Mouse (Mus musculus) stomach, embryonic 15.5 days (tissue): ENCODE measurements at regions not wholly inside any gene's neighbourhood (a gene's known extent, or its start where the extent isn't known, plus 50 kb on each side); places are given as distances from the start of the nearest gene placed in this dataset.

Experiments
- ATAC-seq: fragments of 200-750 bp; cut with Nextera tagmentation; 2 replicates; pipeline ENCODE4 v1.8.0; 2017; ENCODE audit warnings: low read depth, moderate number of reproducible peaks, moderate TSS enrichment; ENCODE audit not compliant: insufficient read depth, low FRiP score
- H3K27ac ChIP-seq: fragments of 300-500 bp; sonication (generic); 2 replicates; pipeline ENCODE4 v1.5.1; 2015; ENCODE audit warnings: mild to moderate bottlenecking, inconsistent platforms
- H3K27me3 ChIP-seq: fragments of 300-500 bp; sonication (generic); replicated peaks from 2 replicates; pipeline ENCODE4 v1.6.1; 2015; ENCODE audit warnings: inconsistent platforms
- H3K36me3 ChIP-seq: fragments of 300-500 bp; sonication (generic); 2 replicates; pipeline ENCODE4 v1.6.1; 2015; ENCODE audit warnings: inconsistent platforms
- H3K4me1 ChIP-seq: fragments of 300-500 bp; sonication (generic); 2 replicates; pipeline ENCODE4 v1.6.1; 2015; ENCODE audit warnings: inconsistent platforms
- H3K4me2 ChIP-seq: fragments of 300-500 bp; sonication (generic); 2 replicates; pipeline ENCODE4 v1.6.1; 2015; ENCODE audit warnings: mild to moderate bottlenecking, inconsistent platforms
- H3K4me3 ChIP-seq: fragments of 300-500 bp; sonication (generic); replicated peaks from 2 replicates; pipeline ENCODE4 v1.5.1; 2015; ENCODE audit warnings: inconsistent platforms
- H3K9ac ChIP-seq: fragments of 300-500 bp; sonication (generic); 2 replicates; pipeline ENCODE4 v1.6.1; 2015; ENCODE audit warnings: inconsistent platforms
- H3K9me3 ChIP-seq: fragments of 300-500 bp; sonication (generic); 2 replicates; pipeline ENCODE4 v1.6.1; 2016; ENCODE audit warnings: inconsistent platforms
- whole genome bisulfite sequencing: fragments of 180-500 bp; shearing (Covaris S2); methylation state at CpG from one replicate; pipeline ENCODE4 v1.1.7; 2015; 5-methylcytosine and 5-hydroxymethylcytosine counted together

- Histone ChIP-seq H3K36me3 (no peaks in the 10 kb centered on the region), H3K4me1 (peaks cover 70% of the 10 kb centered on the region), H3K9ac (no peak overlapping the region), H3K4me2 (no peak overlapping the region), H3K9me3 (no peaks in the 10 kb centered on the region), H3K27me3 (no peaks in the 10 kb centered on the region), H3K27ac (peak overlapping the region; percentile 98), H3K4me3 (no peak overlapping the region)
- no peak for ATAC-seq
- 30% methylated on average over 10 of the region's 10 CpGs for WGBS
These were observed 80.3 kb downstream of the 1700001O22Rik start for GRCm38 (mm10) chr2:30723059-30723587.

DNA sequence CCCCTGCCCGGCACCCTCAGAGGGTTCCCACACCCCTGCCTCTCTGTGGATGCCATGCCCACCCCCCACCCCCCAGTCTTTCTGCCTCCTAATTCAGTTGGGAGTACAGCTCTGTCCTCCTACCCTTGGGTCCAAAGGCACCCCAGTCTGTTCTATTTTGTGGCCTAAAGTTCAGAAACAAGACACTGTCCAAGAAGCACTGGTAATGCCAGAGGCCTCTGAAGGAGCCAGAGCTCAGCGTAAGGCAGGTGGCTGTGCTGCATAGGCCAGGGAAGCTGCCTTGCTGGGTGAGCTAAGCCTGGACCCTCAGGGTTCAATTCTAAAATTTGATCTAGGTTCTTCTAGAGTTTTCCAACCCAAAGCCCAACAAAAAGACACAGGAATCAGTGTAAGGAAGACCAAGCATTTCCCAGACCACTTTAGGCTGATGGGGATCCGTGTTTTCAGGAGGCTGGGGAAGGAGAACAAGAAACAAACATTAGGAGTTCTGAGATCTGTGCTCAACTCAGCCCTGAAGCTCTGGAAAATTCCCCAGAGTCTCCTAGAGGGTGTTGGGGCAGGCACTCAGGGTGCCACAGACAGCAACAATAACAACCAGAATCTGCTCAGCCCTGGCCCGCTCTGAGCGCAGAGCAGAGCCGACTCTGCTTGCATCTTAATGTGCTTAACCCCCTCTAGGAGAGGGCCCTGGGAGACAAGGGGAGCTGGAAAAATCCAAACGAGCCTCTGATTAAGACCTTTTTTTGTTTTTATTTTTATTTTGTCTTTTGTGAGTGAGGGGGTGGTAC, 81.0 kb downstream of the 1700001O22Rik start:
- Histone ChIP-seq H3K27ac (peak overlapping the region; percentile 98), H3K9me3 (no peaks in the 10 kb centered on the region), H3K36me3 (no peaks in the 10 kb centered on the region), H3K4me1 (peaks cover 77% of the 10 kb centered on the region), H3K4me3 (no peak overlapping the region), H3K9ac (no peak overlapping the region), H3K4me2 (no peak overlapping the region), H3K27me3 (no peaks in the 10 kb centered on the region)
- no peak for ATAC-seq
- 41% methylated on average over 7 of the region's 7 CpGs for WGBS

- no peak overlapping the region for H3K9ac ChIP-seq
- H3K36me3 ChIP-seq: no peaks in the 10 kb centered on the region
- no peak overlapping the region for H3K4me3 ChIP-seq
- peaks cover 83% of the 10 kb centered on the region for H3K4me1 ChIP-seq
- H3K27me3 ChIP-seq: no peaks in the 10 kb centered on the region
- WGBS: 23% methylated on average over 12 of the region's 12 CpGs
- H3K9me3 ChIP-seq: no peaks in the 10 kb centered on the region
- H3K4me2 ChIP-seq: no peak overlapping the region
- peak; percentile 7; the same call in 1 of the 2 replicates for ATAC-seq
- peak overlapping the region; percentile 98 for H3K27ac ChIP-seq
These were observed 81.8 kb downstream of the 1700001O22Rik start for GRCm38 (mm10) chr2:30721473-30722262.

DNA sequence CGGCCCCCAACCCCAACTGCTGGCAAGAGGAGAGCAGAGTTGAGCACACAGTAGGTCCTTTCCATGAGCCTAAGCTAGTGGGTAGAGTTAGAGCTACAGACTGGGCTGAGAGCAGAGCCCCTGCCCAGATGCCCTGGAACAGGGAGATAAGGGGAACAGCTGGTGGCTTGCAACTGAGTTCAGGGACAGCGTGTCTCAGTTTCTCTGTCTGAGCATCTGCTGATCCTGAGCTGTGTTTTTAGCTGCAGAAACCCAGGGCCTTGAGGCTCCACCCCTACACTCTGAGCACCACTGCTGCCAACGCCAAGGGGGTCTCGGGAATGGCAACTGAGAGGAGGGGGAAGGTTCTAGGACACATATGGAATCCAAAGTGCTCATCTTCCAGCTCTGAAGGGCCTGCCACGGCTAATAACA, 82.4 kb downstream of the 1700001O22Rik start:
- Histone ChIP-seq H3K36me3 (no peaks in the 10 kb centered on the region), H3K4me2 (no peak overlapping the region), H3K4me3 (no peak overlapping the region), H3K9ac (0 out of 2 replicates have a peak overlapping the region, but pooled peaks have one; percentile 2), H3K9me3 (no peaks in the 10 kb centered on the region), H3K4me1 (peaks cover 88% of the 10 kb centered on the region), H3K27me3 (no peaks in the 10 kb centered on the region), H3K27ac (peak overlapping the region; percentile 98)
- WGBS: 68% methylated on average over 5 of the region's 5 CpGs
- no peak for ATAC-seq

DNA sequence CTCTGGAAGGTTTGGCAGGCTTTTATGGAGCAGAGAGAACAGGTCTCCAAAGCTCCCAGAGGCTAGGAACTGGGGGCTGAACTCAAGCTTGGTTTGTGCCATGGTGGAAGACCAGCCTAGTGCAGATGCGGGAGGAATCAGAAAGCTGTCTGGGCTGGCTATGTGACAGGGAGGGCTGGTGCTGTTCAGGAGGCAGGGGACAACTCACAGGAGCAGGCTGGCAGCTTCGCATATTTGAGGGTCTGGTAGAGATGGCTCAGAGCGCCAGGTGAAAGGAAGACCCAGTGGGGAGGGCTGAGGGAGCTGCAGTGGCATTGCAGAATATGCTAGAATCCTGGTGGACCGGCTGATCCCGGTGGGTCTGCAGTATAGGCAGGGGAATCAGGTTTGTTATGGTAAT, 83.2 kb downstream of the 1700001O22Rik start:
- Histone ChIP-seq H3K4me3 (peak overlapping the region; percentile 34; the same call in 1 of the 2 replicates), H3K9ac (peak overlapping the region; percentile 2; the same call in 1 of the 2 replicates)

DNA sequence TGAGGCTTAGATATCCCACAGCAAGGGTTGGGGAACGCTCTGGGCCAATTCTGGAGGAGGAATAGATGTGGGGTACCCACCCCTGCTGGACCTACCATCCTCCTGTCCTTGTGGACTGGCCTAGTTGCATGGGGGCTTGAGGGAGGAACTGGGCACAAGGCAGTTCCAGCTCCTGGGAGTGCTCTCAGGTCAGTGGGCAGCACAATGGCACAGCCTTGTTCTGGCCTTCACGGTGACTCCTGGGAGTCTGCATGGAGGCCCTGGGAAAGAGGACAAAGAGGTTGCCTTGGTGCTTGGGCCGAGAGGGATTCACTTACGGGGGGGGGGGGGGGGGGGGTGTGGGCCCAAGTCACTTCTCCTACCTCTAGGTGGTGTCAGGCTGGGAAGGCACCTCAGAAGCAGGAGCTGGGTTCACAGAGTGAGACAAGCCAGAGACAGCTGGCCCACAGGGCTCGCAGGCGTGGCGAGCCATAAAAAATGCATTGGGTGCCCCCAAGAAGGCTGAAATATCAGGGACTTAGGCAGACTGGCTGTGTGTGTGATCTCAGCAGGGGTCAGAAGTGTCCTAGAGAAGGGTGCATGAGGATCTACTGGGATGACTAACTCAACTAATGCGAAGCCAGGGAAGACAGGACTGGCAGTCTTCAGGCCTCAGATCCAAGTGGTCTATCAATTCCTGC, 83.7 kb downstream of the 1700001O22Rik start:
- peaks cover 81% of the 10 kb centered on the region for H3K4me1 ChIP-seq
- H3K9me3 ChIP-seq: no peaks in the 10 kb centered on the region
- no peaks in the 10 kb centered on the region for H3K27me3 ChIP-seq
- peak overlapping the region; percentile 34 for H3K4me3 ChIP-seq
- peak overlapping the region; percentile 51; the same call in 1 of the 2 replicates for H3K9ac ChIP-seq
- H3K4me2 ChIP-seq: peak overlapping the region; percentile 60
- ATAC-seq: no peak
- peak overlapping the region; percentile 98 for H3K27ac ChIP-seq
- no peaks in the 10 kb centered on the region for H3K36me3 ChIP-seq
- WGBS: 17% methylated on average over 8 of the region's 8 CpGs

More for the DNA sequence above, 83.2 kb downstream of the 1700001O22Rik start:
- Histone ChIP-seq H3K36me3 (no peaks in the 10 kb centered on the region), H3K27me3 (no peaks in the 10 kb centered on the region), H3K4me2 (peak overlapping the region; percentile 60), H3K27ac (peak overlapping the region; percentile 98), H3K4me1 (peaks cover 87% of the 10 kb centered on the region), H3K9me3 (no peaks in the 10 kb centered on the region)
- ATAC-seq: no peak
- 48% methylated on average over 5 of the region's 5 CpGs for WGBS

DNA sequence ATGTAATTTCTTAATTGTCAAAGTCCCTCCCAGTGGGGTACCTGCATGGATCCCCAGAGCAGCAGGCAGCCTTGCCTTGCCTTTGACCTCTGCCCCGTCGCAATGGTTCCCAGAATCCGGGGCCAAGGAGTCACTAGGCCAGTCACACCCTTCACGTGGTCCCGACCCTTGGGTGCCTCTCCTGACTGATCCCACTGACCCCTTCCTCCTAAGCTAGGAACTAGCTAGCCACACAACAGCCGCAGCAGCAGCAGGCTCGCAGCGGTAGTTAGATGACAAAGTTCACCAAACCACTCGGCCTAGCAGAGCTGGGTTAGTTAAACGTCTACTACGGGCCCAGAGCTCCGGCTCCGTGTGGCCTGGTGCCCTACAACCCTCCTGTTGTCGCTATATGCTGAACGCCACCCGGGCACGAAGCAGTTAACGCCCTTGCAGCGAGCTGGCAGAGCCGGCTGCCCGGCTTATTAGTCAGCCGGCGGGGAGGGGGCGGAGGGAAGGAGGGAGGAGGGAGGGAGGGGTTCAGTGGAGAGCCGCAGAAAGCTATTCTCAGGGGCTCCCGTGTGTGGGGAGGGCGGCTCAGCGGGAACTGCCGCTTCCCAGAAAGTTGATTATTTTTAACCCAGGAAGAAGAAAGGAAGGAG, 84.6 kb downstream of the 1700001O22Rik start:
- peak overlapping the region; percentile 34 for H3K4me3 ChIP-seq
- ATAC-seq: peak; percentile 73
- peaks cover 80% of the 10 kb centered on the region for H3K4me1 ChIP-seq
- H3K27ac ChIP-seq: peak overlapping the region; percentile 98
- WGBS: under 1% methylated on average over 29 of the region's 29 CpGs
- H3K4me2 ChIP-seq: peak overlapping the region; percentile 60
- no peaks in the 10 kb centered on the region for H3K36me3 ChIP-seq
- no peaks in the 10 kb centered on the region for H3K9me3 ChIP-seq
- H3K27me3 ChIP-seq: no peaks in the 10 kb centered on the region
- H3K9ac ChIP-seq: peak overlapping the region; percentile 27; the same call in 1 of the 2 replicates

GRCm38 (mm10) chr2:30718329-30718675, 85.2 kb downstream of the 1700001O22Rik start:
- H3K9ac ChIP-seq: 0 out of 2 replicates have a peak overlapping the region, but pooled peaks have one; percentile 27
- H3K27me3 ChIP-seq: no peaks in the 10 kb centered on the region
- WGBS: 2% methylated on average over 12 of the region's 12 CpGs
- peaks cover 81% of the 10 kb centered on the region for H3K4me1 ChIP-seq
- peak overlapping the region; percentile 60 for H3K4me2 ChIP-seq
- H3K9me3 ChIP-seq: no peaks in the 10 kb centered on the region
- peak; percentile 57 for ATAC-seq
- peak overlapping the region; percentile 34 for H3K4me3 ChIP-seq
- peak overlapping the region; percentile 98 for H3K27ac ChIP-seq
- H3K36me3 ChIP-seq: no peaks in the 10 kb centered on the region

- peak overlapping the region; percentile 34 for H3K4me3 ChIP-seq
- ATAC-seq: peak; percentile 0; the same call in 1 of the 2 replicates
- 11% methylated on average over 16 of the region's 16 CpGs for WGBS
These were observed 85.7 kb downstream of the 1700001O22Rik start for GRCm38 (mm10) chr2:30717566-30718328.

More at GRCm38 (mm10) chr2:30717566-30718328, 85.7 kb downstream of the 1700001O22Rik start:
- Histone ChIP-seq H3K27me3 (no peaks in the 10 kb centered on the region), H3K9me3 (no peaks in the 10 kb centered on the region), H3K4me2 (peak overlapping the region; percentile 60), H3K4me1 (peaks cover 81% of the 10 kb centered on the region), H3K27ac (peak overlapping the region; percentile 98), H3K36me3 (no peaks in the 10 kb centered on the region), H3K9ac (peak overlapping the region; percentile 11; the same call in 1 of the 2 replicates)
